10 mouse cellular contexts compared by ENCODE assay signal in genomic region chr15:77823196-77823595, GRCm38 (mm10). TPM values are rescaled to one million over a fixed set of nuclear protein-coding genes. Genes with fewer than 3 reads are reported as not detected.
DNase-seq lines count a peak whose midpoint lies in the region; ATAC-seq and TF ChIP-seq lines count a peak whose summit lies in the region.
"Had no signal": no experiment of that assay in that cellular context is flagged by ENCODE, and none has a peak within 500 bp of the region (broad histone marks: within the 10 kb centered on the region; RNA-seq: fewer than 3 reads in every experiment).

No protein-coding gene starts in this region.

- no peaks in the 10 kb centered on the region for H3K27me3 ChIP-seq in heart, adult 2 months (ENCODE audit: control insufficient read depth, insufficient read depth, low read length)
- no peaks in the 10 kb centered on the region for H3K27me3 ChIP-seq in lung, embryonic 15.5 days
- H3K27me3 ChIP-seq in limb, embryonic 15.5 days: no peaks in the 10 kb centered on the region
- H3K27me3 ChIP-seq in stomach, embryonic 15.5 days (replicated peaks): no peaks in the 10 kb centered on the region

- no peaks in the 10 kb centered on the region for H3K9me3 ChIP-seq in lung, embryonic 15.5 days
- no peaks in the 10 kb centered on the region for H3K9me3 ChIP-seq in limb, embryonic 15.5 days
- H3K9me3 ChIP-seq in stomach, embryonic 15.5 days: no peaks in the 10 kb centered on the region

- peak overlapping the region; percentile 26 for H3K27ac ChIP-seq in heart, adult 2 months
- peak overlapping the region; percentile 93 for H3K27ac ChIP-seq in lung, embryonic 15.5 days
- 0 out of 2 replicates have a peak overlapping the region, but pooled peaks have one; percentile 70 for H3K27ac ChIP-seq in limb, embryonic 15.5 days
- peak overlapping the region; percentile 85 for H3K27ac ChIP-seq in stomach, embryonic 15.5 days

- TF ChIP-seq EP300 in heart, adult 2 months (IDR thresholded peaks at IDR 0.05; ENCODE audit: insufficient read depth, low read depth, low read length): no peak

- peaks cover 36% of the 10 kb centered on the region for H3K36me3 ChIP-seq in heart, adult 2 months (ENCODE audit: control insufficient read depth, insufficient read depth, low read length)
- H3K36me3 ChIP-seq in lung, embryonic 15.5 days: no peaks in the 10 kb centered on the region
- no peaks in the 10 kb centered on the region for H3K36me3 ChIP-seq in limb, embryonic 15.5 days
- no peaks in the 10 kb centered on the region for H3K36me3 ChIP-seq in stomach, embryonic 15.5 days

- 0 out of 2 replicates have a peak overlapping the region, but pooled peaks have one; percentile 2 for H3K9ac ChIP-seq in heart, adult 2 months (ENCODE audit: low read depth, low read length)
- no peak overlapping the region for H3K9ac ChIP-seq in lung, embryonic 15.5 days
- no peak overlapping the region for H3K9ac ChIP-seq in limb, embryonic 15.5 days
- H3K9ac ChIP-seq in stomach, embryonic 15.5 days: no peak overlapping the region

- no peak for TF ChIP-seq CTCF in heart, adult 2 months (IDR thresholded peaks at IDR 0.05)

- WGBS in heart, adult 2 months: 32% methylated on average over 6 of the region's 6 CpGs
- WGBS in lung, embryonic 15.5 days: 48% methylated on average over 6 of the region's 6 CpGs
- WGBS in limb, embryonic 15.5 days: 51% methylated on average over 6 of the region's 6 CpGs
- WGBS in stomach, embryonic 15.5 days: 46% methylated on average over 6 of the region's 6 CpGs

- peaks cover 12% of the 10 kb centered on the region for H3K79me2 ChIP-seq in heart, adult 2 months (replicated peaks; ENCODE audit: control insufficient read depth, insufficient read depth, low read length)

- no peak overlapping the region for H3K4me2 ChIP-seq in lung, embryonic 15.5 days
- no peak overlapping the region for H3K4me2 ChIP-seq in limb, embryonic 15.5 days
- H3K4me2 ChIP-seq in stomach, embryonic 15.5 days: 0 out of 2 replicates have a peak overlapping the region, but pooled peaks have one; percentile 14

- intact Hi-C loops in heart, adult 2 months (cut with DNase I): no loop called here
- intact Hi-C loops in left cerebral cortex, postnatal 14 days (cut with DNase I): no loop called here

- DNase-seq in heart, adult 2 months: no peak
- DNase-seq in heart, adult 18-20 months: no peak
- DNase-seq in lung, postnatal 14 days: no peak
- no peak for DNase-seq in adrenal gland, postnatal 25 days
- DNase-seq in left cerebral cortex, postnatal 14 days (ENCODE audit: low spot score in 2 of 2): no peak
- DNase-seq: embryo, embryonic 11 days had no signal

- H3K4me1 ChIP-seq in heart, adult 2 months (ENCODE audit: control insufficient read depth, insufficient read depth, low read length): peaks cover 63% of the 10 kb centered on the region
- peaks cover 93% of the 10 kb centered on the region for H3K4me1 ChIP-seq in lung, embryonic 15.5 days
- H3K4me1 ChIP-seq in limb, embryonic 15.5 days: peaks cover 73% of the 10 kb centered on the region
- H3K4me1 ChIP-seq in stomach, embryonic 15.5 days: peaks cover 82% of the 10 kb centered on the region

- no peak for ATAC-seq in lung, embryonic 15.5 days (ENCODE audit: borderline replicate concordance, extremely low read depth, low FRiP score, low TSS enrichment)
- ATAC-seq in limb, embryonic 15.5 days (ENCODE audit: insufficient number of reproducible peaks, low FRiP score, low TSS enrichment, low read depth): no peak
- no peak for ATAC-seq in stomach, embryonic 15.5 days (ENCODE audit: insufficient read depth, low FRiP score, low read depth)
- ATAC-seq: inflammation-experienced regulatory T-cells, adult 6 months had no signal

- H3K4me3 ChIP-seq in heart, adult 2 months: no peak overlapping the region
- H3K4me3 ChIP-seq in lung, embryonic 15.5 days: no peak overlapping the region
- no peak overlapping the region for H3K4me3 ChIP-seq in limb, embryonic 15.5 days
- no peak overlapping the region for H3K4me3 ChIP-seq in stomach, embryonic 15.5 days (replicated peaks)

- TF ChIP-seq POLR2A in heart, adult 2 months (IDR thresholded peaks at IDR 0.05; ENCODE audit: insufficient read depth, low read depth, low read length): no peak

RNA-seq across cellular contexts. Expression of gene Myh9, which starts 18.8 kb away (rescaled TPM):
- 100 to 1,000 TPM in 1 of 2 experiments, 10 to 100 TPM in 1; 88.3 to 111 TPM for total RNA-seq in heart, adult 2 months (2021)
- 30.4 and 46.8 TPM in 2 replicates for polyA plus RNA-seq in heart, adult 2 months (2012; rRNA removed)
- total RNA-seq in heart, adult 18-20 months (2021): 100 to 1,000 TPM; 117 to 119 TPM
- 62.5 and 67.7 TPM in 2 replicates for polyA plus RNA-seq in lung, embryonic 15.5 days (2015; fragmentation: Nextera tagmentation; extraction: Ambion mirVana)
- 39.9 and 44.1 TPM in 2 replicates for polyA plus RNA-seq in limb, embryonic 15.5 days (2015; fragmentation: Nextera tagmentation; extraction: Ambion mirVana)
- polyA plus RNA-seq in stomach, embryonic 15.5 days (2015; fragmentation: Nextera tagmentation; extraction: Ambion mirVana): 57.0 TPM in 2 replicates
- total RNA-seq in adrenal gland, postnatal 25 days (2021): 325 and 352 TPM in 2 replicates
- 10 to 100 TPM; 70.3 to 73.8 TPM for total RNA-seq in left cerebral cortex, postnatal 14 days (2021)

Comparison
In these comparisons a context has a peak if more than half of its experiments do, and no peak if none do; other contexts are left out.
1. H3K27ac ChIP-seq: peak in every context shown above with its lines; median percentile 93 in lung, embryonic 15.5 days; 85 in stomach, embryonic 15.5 days; 70 in limb, embryonic 15.5 days; 26 in heart, adult 2 months.